Mouse (Mus musculus) spleen, adult 12 weeks (tissue): Measurements from ENCODE around the gene Rarb.

ENCODE experiments used
- DNase-seq: peaks from one replicate; pipeline ENCODE4 v3.0.0; 2022; ENCODE audit warnings: low spot score

The Rarb gene

GRCm38 (mm10) chr14:16578100-16578499 lies 240.9 kb downstream of the Rarb start:
- DNase-seq = no peak

- DNase-seq = no peak
Measured at GRCm38 (mm10) chr14:16577049-16577448, 241.9 kb downstream of the Rarb start.

- DNase-seq = no peak
Measured at GRCm38 (mm10) chr14:16574925-16575721, 243.8 kb downstream of the Rarb start.

DNA sequence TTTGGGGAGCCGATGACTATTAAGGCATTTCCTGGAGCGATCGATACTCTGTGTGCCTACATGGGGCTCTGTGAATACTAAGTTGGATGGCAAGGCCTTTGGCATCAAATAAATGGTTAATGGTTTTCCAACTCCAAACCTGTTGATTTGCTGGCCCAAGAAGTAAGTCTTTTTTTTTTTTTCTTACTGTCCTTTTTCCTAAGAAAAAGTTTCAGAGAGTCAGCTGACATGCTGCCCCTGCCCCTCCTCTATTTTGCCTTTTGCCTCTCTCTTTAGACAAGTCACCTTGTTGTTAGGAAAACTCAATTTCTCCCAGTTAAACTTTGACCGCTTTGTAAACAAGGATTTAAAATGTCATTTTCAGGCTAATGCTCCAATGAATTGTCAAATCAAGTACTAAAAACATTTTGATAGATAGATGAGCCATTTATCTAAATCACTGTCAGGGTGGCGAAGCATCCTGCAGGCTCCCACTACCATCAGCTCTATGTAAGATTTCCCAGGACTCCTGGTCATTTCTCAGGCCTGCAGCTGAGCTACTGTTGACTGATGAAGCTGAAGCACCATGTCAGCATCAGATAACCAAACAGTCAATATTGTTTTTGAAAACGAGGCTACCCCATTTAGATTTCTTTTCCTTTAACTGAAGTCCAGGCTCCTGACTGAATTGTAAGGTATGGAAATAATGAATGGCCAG lies 245.3 kb downstream of the Rarb start:
- DNase-seq = no peak

GRCm38 (mm10) chr14:16572755-16573340 lies 246.1 kb downstream of the Rarb start:
- no peak for DNase-seq

DNA sequence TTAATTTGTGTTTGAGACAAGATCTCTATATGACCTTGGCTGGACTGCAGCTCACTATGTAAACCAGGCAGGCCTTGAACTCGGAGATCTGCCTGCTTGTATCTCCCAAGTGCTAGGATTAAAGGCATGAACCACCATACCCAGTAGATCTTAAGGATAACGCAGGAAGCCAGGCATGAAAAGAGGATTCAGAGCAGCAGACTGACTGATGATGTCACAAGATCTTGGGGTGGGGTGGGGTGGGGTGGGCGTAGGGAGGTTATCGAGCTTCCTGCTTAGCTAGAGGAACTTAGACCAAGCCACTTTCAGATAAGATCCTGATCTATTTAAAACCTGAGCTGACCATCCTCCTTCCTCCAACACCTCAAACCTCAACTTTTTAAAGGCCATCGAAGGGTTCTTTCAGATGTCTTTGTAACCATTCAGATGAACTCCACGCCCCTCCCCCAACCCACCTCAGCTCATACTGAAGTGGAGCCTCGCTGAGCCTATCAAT lies 249.4 kb downstream of the Rarb start:
- DNase-seq = no peak

- no peak for DNase-seq
Measured at GRCm38 (mm10) chr14:16566920-16567319, 252.0 kb downstream of the Rarb start.

GRCm38 (mm10) chr14:16563912-16564311 lies 255.0 kb downstream of the Rarb start:
- DNase-seq = no peak

GRCm38 (mm10) chr14:16561496-16562170 lies 257.3 kb downstream of the Rarb start:
- no peak for DNase-seq

DNA sequence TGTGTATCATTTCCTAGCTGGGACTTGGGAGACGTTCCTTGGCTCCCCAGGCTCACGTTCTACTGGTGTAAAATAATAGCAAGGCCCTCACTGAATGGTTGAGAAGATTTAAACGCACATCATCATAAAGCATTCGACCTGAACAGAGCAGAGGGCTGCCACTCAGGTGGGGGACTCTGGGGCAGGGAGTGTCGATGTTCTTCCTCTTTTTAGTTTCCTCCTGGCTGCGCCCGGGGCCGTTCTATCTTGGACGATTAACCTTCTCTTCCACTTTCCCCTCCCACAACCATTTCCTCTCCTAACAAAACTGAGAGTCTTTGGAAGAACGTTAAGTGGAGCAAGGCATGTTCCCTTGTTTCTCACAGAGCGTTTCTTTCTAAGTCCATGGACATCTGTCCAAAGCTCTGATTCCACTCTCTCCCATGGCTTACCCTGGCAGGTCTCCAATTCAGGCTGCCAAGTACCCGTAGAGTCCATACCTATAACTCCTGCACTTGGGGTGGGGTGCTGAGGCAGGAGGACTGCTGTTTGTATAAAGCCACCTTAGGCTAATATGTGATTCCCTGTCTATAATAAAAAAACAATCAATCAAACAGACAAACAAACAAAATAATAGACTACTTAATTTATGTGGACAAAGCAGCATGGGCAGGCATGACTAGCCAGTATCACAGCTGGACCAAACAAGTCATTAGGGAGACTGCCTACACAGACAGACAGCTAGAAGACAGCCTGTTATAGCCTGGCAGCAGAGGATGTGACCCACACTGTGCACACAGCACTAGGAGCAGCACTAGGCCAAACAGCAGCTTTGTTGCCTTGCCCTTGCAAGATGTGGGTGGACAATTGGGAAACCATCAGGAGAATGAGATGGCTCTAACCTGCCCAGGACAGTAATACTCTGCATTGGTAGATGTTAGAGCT lies 259.4 kb downstream of the Rarb start:
- no peak for DNase-seq

DNA sequence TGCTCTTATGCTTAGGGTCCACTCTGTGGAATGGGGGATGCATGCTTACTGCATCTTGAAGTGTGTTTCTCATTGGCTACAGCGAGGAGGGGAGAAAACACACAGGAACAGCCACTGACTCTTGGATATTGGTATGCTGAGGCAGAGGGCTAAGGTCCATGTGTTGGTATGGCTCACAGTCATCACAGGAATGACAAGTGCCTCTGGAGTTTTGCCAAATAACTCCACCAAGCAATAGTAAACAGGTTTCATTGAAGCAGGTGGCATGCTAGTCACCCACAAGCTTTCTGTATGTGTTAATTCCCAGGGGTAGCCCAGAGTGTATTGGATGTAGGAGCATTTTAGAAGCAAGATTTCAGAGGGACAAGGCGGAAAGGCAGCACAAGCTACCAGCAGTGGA lies 260.9 kb downstream of the Rarb start:
- no peak for DNase-seq

- no peak for DNase-seq
Measured at GRCm38 (mm10) chr14:16554643-16555459, 264.1 kb downstream of the Rarb start.

- DNase-seq = no peak
Measured at GRCm38 (mm10) chr14:16554319-16554642, 264.7 kb downstream of the Rarb start.

GRCm38 (mm10) chr14:16552293-16552692 lies 266.7 kb downstream of the Rarb start:
- no peak for DNase-seq

GRCm38 (mm10) chr14:16551843-16552242 lies 267.1 kb downstream of the Rarb start:
- DNase-seq = no peak

DNA sequence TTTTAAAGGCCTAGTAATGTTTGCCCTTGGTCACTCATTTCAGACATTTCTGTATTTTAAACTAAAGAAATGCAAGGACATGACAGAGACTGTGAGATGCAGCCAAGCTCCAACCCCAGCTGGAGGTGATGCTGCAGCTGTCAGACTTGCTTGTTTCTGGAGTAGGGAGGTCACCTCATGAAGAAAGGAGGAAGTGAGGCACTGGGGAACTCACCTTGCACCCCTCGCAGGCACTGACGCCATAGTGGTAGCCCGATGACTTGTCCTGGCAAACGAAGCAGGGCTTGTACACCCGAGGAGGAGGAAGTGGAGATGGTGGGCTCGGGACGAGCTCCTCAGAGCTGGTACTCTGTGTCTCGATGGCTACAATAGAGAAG lies 270.8 kb downstream of the Rarb start:
- no peak for DNase-seq

DNA sequence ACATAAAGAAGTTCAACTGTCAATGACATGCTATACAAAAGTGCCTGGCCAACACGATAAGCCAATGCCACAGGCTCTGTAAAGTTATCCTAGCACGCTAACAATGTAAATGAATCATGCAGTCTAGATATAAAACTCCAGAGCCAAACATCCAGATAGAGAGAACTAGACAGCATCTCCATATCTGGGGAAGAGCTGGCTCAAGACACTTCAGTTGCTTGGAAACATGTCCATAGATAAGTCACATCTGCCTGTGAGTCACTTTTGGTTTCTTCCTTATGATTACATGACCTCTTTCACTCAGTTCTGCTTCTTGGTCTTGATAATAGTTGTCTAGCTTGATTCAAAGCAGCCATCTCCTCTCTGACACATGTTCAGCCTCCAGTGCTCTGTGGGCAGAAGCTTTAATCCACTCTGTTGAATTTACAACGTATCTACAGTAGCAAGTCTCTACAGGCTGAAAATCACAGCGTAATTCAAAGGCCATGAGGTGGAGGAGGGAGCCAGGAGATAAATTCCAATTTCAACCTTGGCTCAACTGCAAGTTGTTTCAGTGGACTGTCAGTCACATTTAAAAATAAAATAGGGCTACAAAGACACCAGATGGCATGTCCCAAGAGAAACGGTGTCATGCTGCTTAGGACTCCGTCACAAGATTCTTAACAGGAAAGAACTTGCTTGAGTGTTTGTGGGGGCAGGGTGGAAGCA lies 271.3 kb downstream of the Rarb start:
- no peak for DNase-seq

GRCm38 (mm10) chr14:16544995-16545394 lies 274.0 kb downstream of the Rarb start:
- DNase-seq = no peak

GRCm38 (mm10) chr14:16541641-16542040 lies 277.3 kb downstream of the Rarb start:
- DNase-seq = no peak

GRCm38 (mm10) chr14:16537433-16537832 lies 281.5 kb downstream of the Rarb start:
- DNase-seq = no peak
